Mouse (Mus musculus): ENCODE data around the gene Vps18. TPM values are rescaled to one million over a fixed set of nuclear protein-coding genes. Genes with fewer than 3 reads are reported as not detected.

The Vps18 gene
- 18.3 and 19.1 TPM in 2 replicates for polyA plus RNA-seq (2015; fragmentation: Nextera tagmentation; extraction: Ambion mirVana)

GRCm38 (mm10) chr2:119288270-119288882 lies at the start of gene Vps18:
Gene Vps18, plus strand, starts transcription at chr2:119288740.
- H3K27ac ChIP-seq: peak within 1 kb of the TSS; percentile 42

GRCm38 (mm10) chr2:119240075-119240818 lies 48.3 kb upstream of the Vps18 start:
- no peak overlapping the region for H3K27ac ChIP-seq
- no peak overlapping the region for H3K4me2 ChIP-seq
- H3K4me3 ChIP-seq: no peak overlapping the region
- no peaks in the 10 kb centered on the region for H3K36me3 ChIP-seq
- H3K9ac ChIP-seq: no peak overlapping the region
- H3K27me3 ChIP-seq: peaks cover 45% of the 10 kb centered on the region
- no peak for ATAC-seq (ENCODE audit: borderline replicate concordance, extremely low read depth, low FRiP score, low TSS enrichment)
- peaks cover 11% of the 10 kb centered on the region for H3K4me1 ChIP-seq
- WGBS: 64% methylated on average over 4 of the region's 4 CpGs
- no peaks in the 10 kb centered on the region for H3K9me3 ChIP-seq

More at GRCm38 (mm10) chr2:119288270-119288882, at the start of gene Vps18:
- ATAC-seq (ENCODE audit: borderline replicate concordance, extremely low read depth, low FRiP score, low TSS enrichment): peak; percentile 92
- peak within 1 kb of the TSS; percentile 77 for H3K4me3 ChIP-seq
- peaks cover 33% of the 10 kb centered on the region for H3K36me3 ChIP-seq
- under 1% methylated on average over 31 of the region's 31 CpGs for WGBS
- H3K9ac ChIP-seq: peak within 1 kb of the TSS; percentile 76
- H3K9me3 ChIP-seq: no peaks in the 10 kb centered on the region
- peaks cover 9% of the 10 kb centered on the region for H3K4me1 ChIP-seq
- no peaks in the 10 kb centered on the region for H3K27me3 ChIP-seq
- peak within 1 kb of the TSS; percentile 87 for H3K4me2 ChIP-seq

GRCm38 (mm10) chr2:119240819-119241186 lies 47.7 kb upstream of the Vps18 start:
- H3K9me3 ChIP-seq: no peaks in the 10 kb centered on the region
- H3K9ac ChIP-seq: no peak overlapping the region
- H3K27ac ChIP-seq: no peak overlapping the region
- peaks cover 11% of the 10 kb centered on the region for H3K4me1 ChIP-seq
- H3K27me3 ChIP-seq: peaks cover 39% of the 10 kb centered on the region
- ATAC-seq (ENCODE audit: borderline replicate concordance, extremely low read depth, low FRiP score, low TSS enrichment): no peak
- WGBS: 73% methylated on average over 4 of the region's 4 CpGs
- no peak overlapping the region for H3K4me3 ChIP-seq
- no peaks in the 10 kb centered on the region for H3K36me3 ChIP-seq
- H3K4me2 ChIP-seq: no peak overlapping the region

- no peak overlapping the region for H3K4me3 ChIP-seq
- no peaks in the 10 kb centered on the region for H3K36me3 ChIP-seq
- peaks cover 3% of the 10 kb centered on the region; the same call in 1 of the 2 replicates for H3K4me1 ChIP-seq
- 61% methylated on average over 9 of the region's 9 CpGs for WGBS
- ATAC-seq (ENCODE audit: borderline replicate concordance, extremely low read depth, low FRiP score, low TSS enrichment): no peak
- no peak overlapping the region for H3K9ac ChIP-seq
- peaks cover 22% of the 10 kb centered on the region for H3K27me3 ChIP-seq
- no peaks in the 10 kb centered on the region for H3K9me3 ChIP-seq
- H3K4me2 ChIP-seq: no peak overlapping the region
- no peak overlapping the region for H3K27ac ChIP-seq
These were observed 46.0 kb upstream of the Vps18 start for GRCm38 (mm10) chr2:119242548-119242947.

- Histone ChIP-seq H3K4me2 (no peak overlapping the region), H3K4me3 (no peak overlapping the region), H3K36me3 (no peaks in the 10 kb centered on the region), H3K9me3 (no peaks in the 10 kb centered on the region), H3K4me1 (no peaks in the 10 kb centered on the region), H3K27me3 (0 out of 2 replicates have a peak, but pooled peaks cover 1% of the 10 kb centered on the region), H3K27ac (no peak overlapping the region), H3K9ac (no peak overlapping the region)
- WGBS: 71% methylated on average over 7 of the region's 7 CpGs
- no peak for ATAC-seq (ENCODE audit: borderline replicate concordance, extremely low read depth, low FRiP score, low TSS enrichment)
These were observed 43.3 kb upstream of the Vps18 start for GRCm38 (mm10) chr2:119245246-119245645.

GRCm38 (mm10) chr2:119247904-119248303 lies 40.6 kb upstream of the Vps18 start:
- no peak overlapping the region for H3K27ac ChIP-seq
- H3K9me3 ChIP-seq: no peaks in the 10 kb centered on the region
- H3K4me2 ChIP-seq: no peak overlapping the region
- 77% methylated on average over 9 of the region's 9 CpGs for WGBS
- no peak for ATAC-seq (ENCODE audit: borderline replicate concordance, extremely low read depth, low FRiP score, low TSS enrichment)
- no peak overlapping the region for H3K9ac ChIP-seq
- no peaks in the 10 kb centered on the region for H3K36me3 ChIP-seq
- H3K27me3 ChIP-seq: 0 out of 2 replicates have a peak, but pooled peaks cover 2% of the 10 kb centered on the region
- H3K4me3 ChIP-seq: no peak overlapping the region
- peaks cover 6% of the 10 kb centered on the region; the same call in 1 of the 2 replicates for H3K4me1 ChIP-seq

GRCm38 (mm10) chr2:119249592-119250061 lies 38.9 kb upstream of the Vps18 start:
- ATAC-seq (ENCODE audit: borderline replicate concordance, extremely low read depth, low FRiP score, low TSS enrichment): no peak
- WGBS: 43% methylated on average over 4 of the region's 4 CpGs
- H3K36me3 ChIP-seq: no peaks in the 10 kb centered on the region
- peaks cover 6% of the 10 kb centered on the region; the same call in 1 of the 2 replicates for H3K4me1 ChIP-seq
- peaks cover 8% of the 10 kb centered on the region for H3K27me3 ChIP-seq
- no peaks in the 10 kb centered on the region for H3K9me3 ChIP-seq
- no peak overlapping the region for H3K4me2 ChIP-seq
- no peak overlapping the region for H3K9ac ChIP-seq
- H3K4me3 ChIP-seq: no peak overlapping the region
- H3K27ac ChIP-seq: no peak overlapping the region

GRCm38 (mm10) chr2:119250377-119250776 lies 38.2 kb upstream of the Vps18 start:
- Histone ChIP-seq H3K27ac (no peak overlapping the region), H3K27me3 (peaks cover 16% of the 10 kb centered on the region)
- 52% methylated on average over 5 of the region's 5 CpGs for WGBS

GRCm38 (mm10) chr2:119250826-119251478 lies 37.6 kb upstream of the Vps18 start:
- peak; percentile 43; the same call in 1 of the 2 replicates for ATAC-seq (ENCODE audit: borderline replicate concordance, extremely low read depth, low FRiP score, low TSS enrichment)
- H3K27me3 ChIP-seq: peaks cover 20% of the 10 kb centered on the region
- 9% methylated on average over 11 of the region's 11 CpGs for WGBS

More at GRCm38 (mm10) chr2:119250377-119250776, 38.2 kb upstream of the Vps18 start:
- Histone ChIP-seq H3K36me3 (no peaks in the 10 kb centered on the region), H3K9me3 (no peaks in the 10 kb centered on the region), H3K4me2 (no peak overlapping the region), H3K4me3 (no peak overlapping the region), H3K9ac (no peak overlapping the region), H3K4me1 (peaks cover 6% of the 10 kb centered on the region; the same call in 1 of the 2 replicates)
- ATAC-seq (ENCODE audit: borderline replicate concordance, extremely low read depth, low FRiP score, low TSS enrichment): 0 out of 2 replicates have a peak, but pooled peaks have one; percentile 20

GRCm38 (mm10) chr2:119254976-119255375 lies 33.6 kb upstream of the Vps18 start:
- no peak overlapping the region for H3K27ac ChIP-seq
- no peaks in the 10 kb centered on the region for H3K36me3 ChIP-seq
- no peaks in the 10 kb centered on the region for H3K9me3 ChIP-seq
- H3K4me2 ChIP-seq: no peak overlapping the region
- H3K4me1 ChIP-seq: peaks cover 6% of the 10 kb centered on the region; the same call in 1 of the 2 replicates
- H3K9ac ChIP-seq: no peak overlapping the region
- H3K4me3 ChIP-seq: no peak overlapping the region
- no peak for ATAC-seq (ENCODE audit: borderline replicate concordance, extremely low read depth, low FRiP score, low TSS enrichment)
- peaks cover 25% of the 10 kb centered on the region for H3K27me3 ChIP-seq
- 23% methylated on average over 7 of the region's 7 CpGs for WGBS

More at GRCm38 (mm10) chr2:119250826-119251478, 37.6 kb upstream of the Vps18 start:
- H3K36me3 ChIP-seq: no peaks in the 10 kb centered on the region
- peaks cover 6% of the 10 kb centered on the region; the same call in 1 of the 2 replicates for H3K4me1 ChIP-seq
- H3K4me2 ChIP-seq: peak overlapping the region; percentile 40
- no peak overlapping the region for H3K9ac ChIP-seq
- H3K9me3 ChIP-seq: no peaks in the 10 kb centered on the region
- no peak overlapping the region for H3K4me3 ChIP-seq
- H3K27ac ChIP-seq: no peak overlapping the region

- H3K36me3 ChIP-seq: no peaks in the 10 kb centered on the region
- H3K27me3 ChIP-seq: peaks cover 8% of the 10 kb centered on the region; the same call in 1 of the 2 replicates
- no peaks in the 10 kb centered on the region for H3K9me3 ChIP-seq
- no peak overlapping the region for H3K27ac ChIP-seq
- ATAC-seq (ENCODE audit: borderline replicate concordance, extremely low read depth, low FRiP score, low TSS enrichment): no peak
- no peak overlapping the region for H3K9ac ChIP-seq
- 60% methylated on average over 1 of the region's 1 CpGs for WGBS
- H3K4me3 ChIP-seq: no peak overlapping the region
- peaks cover 15% of the 10 kb centered on the region; the same call in 1 of the 2 replicates for H3K4me1 ChIP-seq
- H3K4me2 ChIP-seq: no peak overlapping the region
These were observed 28.0 kb upstream of the Vps18 start for GRCm38 (mm10) chr2:119260518-119260917.
